Mouse (Mus musculus): ENCODE measurements around the gene Antxrl.
A peak's percentile ranks its signal among the peaks of the same experiment; 100 is the strongest.

- TF ChIP-seq CTCF (IDR thresholded peaks at IDR 0.05; ENCODE audit: low read depth) (no peak), EP300 (IDR thresholded peaks at IDR 0.05; ENCODE audit: low read depth) (0 out of 2 replicates have a peak, but pooled peaks have one; percentile 30)
Measured at GRCm38 (mm10) chr14:34120016-34120910, 67.8 kb downstream of the Antxrl start.
